Mouse (Mus musculus) spleen, adult 2 months (tissue): ENCODE measurements around the gene Fam193b. TPM values are rescaled to one million over a fixed set of nuclear protein-coding genes. Genes with fewer than 3 reads are reported as not detected.

Experiments
- DNase-seq, 2 experiments: peaks; one replicate each; pipeline versions ENCODE4 v3.0.0 to v3.0.0-alpha.2; 2012 to 2021; ENCODE audit warnings: low spot score in 2 of 2, low read depth in 1 of 2
- H3K27ac ChIP-seq: fragments of 200-500 bp; 2 replicates; pipeline ENCODE4 v1.5.1; 2012; ENCODE audit warnings: low read length, inconsistent platforms; ENCODE audit not compliant: insufficient read depth
- H3K27me3 ChIP-seq: fragments of 200-500 bp; 2 replicates; pipeline ENCODE4 v1.6.1; 2012; ENCODE audit warnings: mild to moderate bottlenecking, moderate library complexity, low read length, inconsistent platforms; ENCODE audit not compliant: control insufficient read depth, insufficient read depth
- H3K36me3 ChIP-seq: fragments of 200-500 bp; 2 replicates; pipeline ENCODE4 v1.6.1; 2012; ENCODE audit warnings: mild to moderate bottlenecking, low read length, inconsistent platforms; ENCODE audit not compliant: control insufficient read depth, insufficient read depth
- H3K4me1 ChIP-seq: fragments of 200-500 bp; 2 replicates; pipeline ENCODE4 v1.6.1; 2011; ENCODE audit warnings: inconsistent platforms; ENCODE audit not compliant: control insufficient read depth, insufficient read depth, insufficient read length
- H3K4me3 ChIP-seq: fragments of 200-500 bp; 2 replicates; pipeline ENCODE4 v1.5.1; 2011; ENCODE audit warnings: mild to moderate bottlenecking, inconsistent platforms; ENCODE audit not compliant: insufficient read depth, insufficient read length; ENCODE audit errors: extremely low read depth
- CTCF ChIP-seq: fragments of 200-500 bp; IDR thresholded peaks from 2 replicates; pipeline ENCODE4 v1.5.1; 2011; ENCODE audit warnings: mild to moderate bottlenecking, inconsistent platforms; ENCODE audit not compliant: insufficient read depth, insufficient read length, insufficient replicate concordance; ENCODE audit errors: extremely low read depth
- POLR2A ChIP-seq: fragments of 200-500 bp; IDR thresholded peaks from 2 replicates; pipeline ENCODE4 v1.6.1; 2011; ENCODE audit warnings: low read depth, low read length, inconsistent platforms
- WGBS: fragments of 180-500 bp; shearing (Covaris S2); methylation state at CpG from one replicate; pipeline ENCODE4 v1.1.7; 2018; 5-methylcytosine and 5-hydroxymethylcytosine counted together
- polyA plus RNA-seq: library from polyadenylated mRNA; depleted of rRNA; stranded (reverse); fragments of >200 nt; gene quantifications from 2 replicates; pipeline ENCODE4 v1.2.3, GENCODE M21; 2012

The Fam193b gene
- polyA plus RNA-seq, 1 experiment: 122 TPM

DNA sequence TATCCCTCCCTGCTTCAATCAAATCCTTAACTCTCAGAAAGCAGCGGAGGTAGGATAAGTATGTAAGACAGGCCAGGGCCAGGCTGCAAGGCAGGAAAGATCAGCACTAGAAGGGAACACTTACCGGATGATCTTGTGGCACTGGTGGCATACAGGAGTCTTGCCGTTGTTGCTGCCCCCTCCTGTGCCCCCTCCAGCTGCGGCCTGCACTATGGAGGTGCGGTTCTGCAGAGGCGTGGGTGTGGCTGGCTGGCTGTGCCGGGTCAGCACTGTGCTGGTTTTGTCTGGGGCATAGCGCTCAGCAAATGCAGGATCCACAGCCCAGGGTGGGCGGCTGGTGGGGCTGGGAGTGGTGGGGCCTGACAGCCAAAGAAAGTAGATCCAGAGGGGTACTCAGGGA is 65.1 kb downstream of the Fam193b start:
- H3K27me3 ChIP-seq: no peaks in the 10 kb centered on the region
- H3K4me1 ChIP-seq: no peaks in the 10 kb centered on the region; the same call in 1 of the 2 replicates
- TF ChIP-seq CTCF (no peak), POLR2A (no peak)
- peaks cover 36% of the 10 kb centered on the region for H3K36me3 ChIP-seq
- no peak overlapping the region for H3K4me3 ChIP-seq
- H3K27ac ChIP-seq: no peak overlapping the region
- no peak for DNase-seq
- 92% methylated on average over 9 of the region's 9 CpGs for WGBS

GRCm38 (mm10) chr13:55504390-55504789 is 66.5 kb downstream of the Fam193b start:
- H3K27me3 ChIP-seq: no peaks in the 10 kb centered on the region
- H3K27ac ChIP-seq: no peak overlapping the region
- WGBS: 87% methylated on average over 5 of the region's 5 CpGs
- H3K4me1 ChIP-seq: no peaks in the 10 kb centered on the region
- DNase-seq: no peak
- no peak overlapping the region for H3K4me3 ChIP-seq
- peaks cover 36% of the 10 kb centered on the region for H3K36me3 ChIP-seq
- TF ChIP-seq CTCF: no peak
- no peak for TF ChIP-seq POLR2A

GRCm38 (mm10) chr13:55502405-55502804 is 68.5 kb downstream of the Fam193b start:
- no peak for TF ChIP-seq POLR2A
- TF ChIP-seq CTCF: no peak
- H3K36me3 ChIP-seq: peaks cover 27% of the 10 kb centered on the region
- no peak overlapping the region for H3K27ac ChIP-seq
- H3K27me3 ChIP-seq: no peaks in the 10 kb centered on the region
- H3K4me3 ChIP-seq: no peak overlapping the region
- 71% methylated on average over 8 of the region's 8 CpGs for WGBS
- no peak for DNase-seq
- no peaks in the 10 kb centered on the region for H3K4me1 ChIP-seq

DNA sequence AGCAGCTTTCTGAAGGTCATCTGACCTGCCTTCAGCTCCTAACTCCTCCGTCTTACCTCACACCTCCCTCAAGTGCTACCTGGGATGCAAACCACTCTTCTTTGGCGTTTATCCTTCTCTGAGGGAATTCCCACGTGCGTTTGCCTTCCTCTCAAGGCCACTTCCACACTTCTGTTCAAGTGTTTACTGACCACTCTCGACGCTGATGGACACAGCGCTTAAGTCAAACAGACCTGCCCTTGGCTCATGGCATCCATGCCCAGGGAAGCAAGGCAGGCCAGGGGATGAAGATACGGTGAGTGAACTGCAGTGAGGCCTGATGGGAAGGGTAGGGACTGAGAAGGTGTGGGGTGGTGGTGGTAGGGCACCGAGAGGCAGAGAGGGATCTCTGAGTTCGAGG is 70.3 kb downstream of the Fam193b start:
- Histone ChIP-seq H3K4me1 (no peaks in the 10 kb centered on the region), H3K4me3 (no peak overlapping the region), H3K27ac (no peak overlapping the region), H3K36me3 (peaks cover 17% of the 10 kb centered on the region), H3K27me3 (no peaks in the 10 kb centered on the region)
- WGBS: 88% methylated on average over 10 of the region's 10 CpGs
- no peak for DNase-seq
- TF ChIP-seq POLR2A: no peak
- no peak for TF ChIP-seq CTCF

DNA sequence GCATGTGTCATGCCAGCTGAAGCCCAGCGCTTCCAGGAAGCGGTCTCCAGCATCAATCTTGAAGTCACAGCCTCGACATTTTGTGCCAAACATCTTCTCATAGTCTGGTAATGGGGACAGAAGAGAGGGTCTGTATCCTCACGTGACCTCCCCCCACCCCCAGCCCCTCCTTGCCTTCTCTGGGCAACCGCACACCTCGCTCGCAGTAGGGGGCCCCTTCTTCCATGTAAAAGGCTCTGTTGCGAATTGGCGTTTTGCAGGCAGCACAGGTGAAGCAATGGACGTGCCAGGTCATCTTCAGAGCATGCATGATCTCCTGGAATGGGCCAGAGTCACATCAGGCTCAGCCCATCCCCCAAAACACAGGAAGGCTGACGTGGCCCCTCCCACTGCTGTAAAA is 72.0 kb downstream of the Fam193b start:
- peaks cover 11% of the 10 kb centered on the region; the same call in 1 of the 2 replicates for H3K36me3 ChIP-seq
- no peaks in the 10 kb centered on the region; the same call in 1 of the 2 replicates for H3K27me3 ChIP-seq
- DNase-seq: no peak
- WGBS: 86% methylated on average over 11 of the region's 11 CpGs
- H3K4me3 ChIP-seq: no peak overlapping the region
- H3K4me1 ChIP-seq: no peaks in the 10 kb centered on the region
- no peak overlapping the region for H3K27ac ChIP-seq
- TF ChIP-seq CTCF (no peak), POLR2A (no peak)

- no peaks in the 10 kb centered on the region for H3K4me1 ChIP-seq
- H3K27ac ChIP-seq: no peak overlapping the region
- TF ChIP-seq CTCF: no peak
- TF ChIP-seq POLR2A: no peak
- H3K4me3 ChIP-seq: no peak overlapping the region
- DNase-seq: no peak
- H3K27me3 ChIP-seq: peaks cover 2% of the 10 kb centered on the region
- 0 out of 2 replicates have a peak, but pooled peaks cover 4% of the 10 kb centered on the region for H3K36me3 ChIP-seq
- WGBS: 86% methylated on average over 6 of the region's 6 CpGs
Measured at GRCm38 (mm10) chr13:55496661-55497060, 74.3 kb downstream of the Fam193b start.

DNA sequence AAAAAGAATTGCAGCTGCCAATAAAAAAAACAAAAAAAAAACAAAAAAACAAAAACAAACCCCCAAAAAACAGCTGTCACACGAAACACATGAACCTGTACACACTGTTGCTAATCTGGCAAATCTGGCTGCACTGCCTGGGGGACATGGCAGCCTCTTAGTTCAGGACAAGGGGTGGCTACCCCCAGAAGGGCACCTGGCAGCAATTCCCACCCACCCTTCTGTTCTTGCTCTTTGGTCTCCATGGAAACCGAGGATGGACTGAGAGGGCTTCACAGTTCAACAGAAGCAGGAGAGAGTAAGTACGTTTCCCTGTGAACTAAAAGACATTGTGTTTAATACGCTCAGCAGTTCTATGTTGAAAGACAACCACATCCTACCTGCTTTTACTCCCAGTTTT is 75.2 kb downstream of the Fam193b start:
- Histone ChIP-seq H3K27ac (no peak overlapping the region), H3K4me3 (no peak overlapping the region), H3K36me3 (0 out of 2 replicates have a peak, but pooled peaks cover 4% of the 10 kb centered on the region), H3K27me3 (peaks cover 2% of the 10 kb centered on the region), H3K4me1 (no peaks in the 10 kb centered on the region)
- no peak for DNase-seq
- WGBS: 82% methylated on average over 4 of the region's 4 CpGs
- TF ChIP-seq CTCF (no peak), POLR2A (no peak)
